Mouse (Mus musculus) forebrain, embryonic 14.5 days (tissue): Measurements from ENCODE around the gene 2310057M21Rik. TPM values are rescaled to one million over a fixed set of nuclear protein-coding genes. Genes with fewer than 3 reads are reported as not detected.

ENCODE experiments used
- ATAC-seq: fragments of 200-750 bp; cut with Nextera tagmentation; 2 replicates; pipeline ENCODE4 v1.8.0; 2017; ENCODE audit warnings: mild to moderate bottlenecking, moderate library complexity
- DNase-seq: peaks from one replicate; pipeline ENCODE4 v3.0.0-alpha.2; 2015; ENCODE audit warnings: low spot score
- H3K27ac ChIP-seq: fragments of 300-500 bp; sonication (generic); 2 replicates; pipeline ENCODE4 v1.5.1; 2014; ENCODE audit warnings: low read depth, mild to moderate bottlenecking, control low read depth, low read length, moderate library complexity
- H3K27me3 ChIP-seq: fragments of 300-500 bp; sonication (generic); replicated peaks from 2 replicates; pipeline ENCODE4 v1.6.1; 2014; ENCODE audit warnings: low read length, control low read depth, mixed read lengths; ENCODE audit not compliant: control insufficient read depth, insufficient read depth
- H3K36me3 ChIP-seq: fragments of 300-500 bp; sonication (generic); 2 replicates; pipeline ENCODE4 v1.6.1; 2014; ENCODE audit warnings: low read length, control low read depth; ENCODE audit not compliant: control insufficient read depth, insufficient read depth
- H3K4me1 ChIP-seq: fragments of 300-500 bp; sonication (generic); 2 replicates; pipeline ENCODE4 v1.6.1; 2014; ENCODE audit warnings: antibody characterized with exemption, low read length, control low read depth; ENCODE audit not compliant: control insufficient read depth, insufficient read depth
- H3K4me2 ChIP-seq: fragments of 300-500 bp; sonication (generic); 2 replicates; pipeline ENCODE4 v1.6.1; 2014; ENCODE audit warnings: mild to moderate bottlenecking, control low read depth, low read length
- H3K4me3 ChIP-seq: fragments of 300-500 bp; sonication (generic); 2 replicates; pipeline ENCODE4 v1.5.1; 2014; ENCODE audit warnings: low read depth, low read length, control low read depth
- H3K9ac ChIP-seq: fragments of 300-500 bp; sonication (generic); 2 replicates; pipeline ENCODE4 v1.6.1; 2014; ENCODE audit warnings: mild to moderate bottlenecking, low read length, control low read depth, moderate library complexity
- H3K9me3 ChIP-seq: fragments of 300-500 bp; sonication (generic); replicated peaks from 2 replicates; pipeline ENCODE4 v1.6.1; 2016; ENCODE audit warnings: low read length, control low read depth, mixed read lengths; ENCODE audit not compliant: control insufficient read depth
- WGBS: fragments of 180-500 bp; shearing (Covaris S2); extraction: QIAGEN DNeasy Blood & Tissue Kit; methylation state at CpG from one replicate; pipeline ENCODE4 v1.1.7; 2014; 5-methylcytosine and 5-hydroxymethylcytosine counted together
- polyA plus RNA-seq: library from polyadenylated mRNA; unstranded; fragments of >200 nt; fragmentation: Nextera tagmentation; extraction: Ambion mirVana; gene quantifications from 2 replicates; pipeline ENCODE4 v1.2.1, GENCODE M21; 2014

2310057M21Rik gene
- polyA plus RNA-seq, 1 experiment from 2014 or later: 25.1 TPM

DNA sequence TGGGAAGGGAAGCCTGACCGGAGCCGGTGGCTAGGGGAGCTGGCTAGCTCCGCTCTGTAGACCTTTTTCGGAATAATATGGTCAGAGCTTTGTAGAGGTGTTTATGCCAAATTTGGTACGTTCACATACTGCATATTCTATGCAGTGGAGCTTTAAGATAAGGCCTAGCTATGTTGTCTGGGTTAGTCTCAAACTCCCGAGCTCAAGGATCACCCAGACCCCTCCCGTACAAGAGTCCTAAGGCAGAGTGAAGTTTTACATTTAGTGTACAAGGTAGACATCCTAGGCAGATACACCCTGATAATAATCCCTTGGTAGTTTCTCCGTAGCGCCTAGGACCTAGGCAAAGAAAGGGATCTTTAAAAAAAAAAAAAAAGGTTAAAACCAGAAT lies 8.9 kb upstream of the 2310057M21Rik start:
- ATAC-seq (no peak), DNase-seq (no peak)
- H3K4me3 ChIP-seq: peak overlapping the region; percentile 69
- H3K9ac ChIP-seq: peak overlapping the region; percentile 93
- H3K9me3 ChIP-seq: no peaks in the 10 kb centered on the region
- H3K27ac ChIP-seq: peak overlapping the region; percentile 82; the same call in 1 of the 2 replicates
- peaks cover 6% of the 10 kb centered on the region; the same call in 1 of the 2 replicates for H3K4me1 ChIP-seq
- no peaks in the 10 kb centered on the region for H3K27me3 ChIP-seq
- no peaks in the 10 kb centered on the region for H3K36me3 ChIP-seq
- WGBS: 12% methylated on average over 9 of the region's 9 CpGs
- peak overlapping the region; percentile 75 for H3K4me2 ChIP-seq

DNA sequence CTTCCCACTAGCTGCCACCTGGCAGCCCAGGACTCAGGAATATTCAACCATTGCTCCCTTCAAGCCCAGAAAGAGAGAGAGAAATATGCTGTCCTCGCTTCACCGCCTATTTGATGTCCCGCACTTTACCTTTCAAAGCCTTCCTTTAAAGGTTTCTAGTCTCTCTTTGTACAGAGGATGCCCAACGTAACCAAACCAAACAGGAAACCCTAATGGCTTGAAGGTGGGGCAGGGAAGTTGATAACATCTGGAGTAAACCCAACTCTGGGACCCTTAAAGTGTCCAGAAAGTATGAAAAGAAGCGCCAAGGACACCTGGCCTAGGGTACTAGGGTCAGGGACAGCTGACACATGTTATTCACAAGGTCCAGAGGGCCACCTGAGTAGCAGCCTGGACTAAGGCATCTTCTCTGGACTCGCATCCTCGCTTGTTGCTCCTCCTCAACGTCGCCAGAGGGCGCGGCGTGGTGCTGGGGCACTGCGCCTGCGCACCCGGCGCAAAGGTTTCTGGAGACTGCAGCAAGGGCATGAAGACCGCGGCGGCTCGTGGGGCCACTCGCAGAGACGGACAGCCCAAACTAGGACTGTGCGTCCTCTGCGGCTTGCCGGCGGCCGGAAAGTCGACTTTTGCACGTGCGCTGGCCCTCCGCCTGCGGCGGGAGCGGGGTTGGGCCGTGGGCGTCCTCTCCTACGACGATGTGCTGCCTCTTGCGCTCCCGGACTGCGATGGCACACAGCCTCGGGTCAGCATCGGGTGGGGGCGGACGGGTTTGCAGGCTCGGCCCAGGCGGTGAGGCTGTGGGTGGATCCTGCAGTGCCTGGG lies 8.3 kb upstream of the 2310057M21Rik start, which contains the start of gene Pstk:
Gene Pstk, plus strand, starts transcription at position 494 of the 822 bp plus-strand sequence.
- H3K4me1 ChIP-seq: peaks cover 6% of the 10 kb centered on the region; the same call in 1 of the 2 replicates
- DNase-seq (peak; percentile 91), ATAC-seq (peak; percentile 96)
- H3K9me3 ChIP-seq: no peaks in the 10 kb centered on the region
- peak within 1 kb of the TSS; percentile 69 for H3K4me3 ChIP-seq
- H3K36me3 ChIP-seq: no peaks in the 10 kb centered on the region
- peak within 1 kb of the TSS; percentile 93 for H3K9ac ChIP-seq
- H3K4me2 ChIP-seq: peak within 1 kb of the TSS; percentile 75
- 5% methylated on average over 47 of the region's 47 CpGs for WGBS
- H3K27me3 ChIP-seq: no peaks in the 10 kb centered on the region
- peak within 1 kb of the TSS; percentile 82 for H3K27ac ChIP-seq

DNA sequence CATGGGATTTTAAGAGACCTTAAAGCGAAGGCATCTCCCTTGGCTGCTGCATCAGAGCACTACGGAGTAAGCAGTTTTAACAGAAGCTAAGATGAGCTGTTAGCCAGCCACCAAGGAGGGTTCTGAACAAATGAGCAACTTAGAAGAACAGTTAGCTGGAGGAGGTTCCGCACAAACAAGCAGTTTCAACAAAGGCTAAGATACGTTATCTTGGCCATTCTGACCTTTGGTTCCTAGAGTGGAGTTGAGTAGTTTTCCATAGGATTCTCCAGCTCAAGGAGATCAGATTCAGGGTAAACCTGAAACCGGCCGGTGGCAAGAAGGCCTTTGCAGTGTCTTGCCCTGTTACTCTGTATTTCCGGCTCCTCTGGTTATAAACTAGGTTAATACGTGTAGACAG lies 1.6 kb upstream of the 2310057M21Rik start:
- no peak for ATAC-seq
- Histone ChIP-seq H3K36me3 (peaks cover 5% of the 10 kb centered on the region; the same call in 1 of the 2 replicates), H3K4me1 (peaks cover 4% of the 10 kb centered on the region), H3K9ac (no peak overlapping the region), H3K4me3 (no peak overlapping the region), H3K4me2 (no peak overlapping the region), H3K27me3 (no peaks in the 10 kb centered on the region), H3K9me3 (no peaks in the 10 kb centered on the region), H3K27ac (no peak overlapping the region)
- WGBS: 95% methylated on average over 8 of the region's 8 CpGs
- no peak for DNase-seq

DNA sequence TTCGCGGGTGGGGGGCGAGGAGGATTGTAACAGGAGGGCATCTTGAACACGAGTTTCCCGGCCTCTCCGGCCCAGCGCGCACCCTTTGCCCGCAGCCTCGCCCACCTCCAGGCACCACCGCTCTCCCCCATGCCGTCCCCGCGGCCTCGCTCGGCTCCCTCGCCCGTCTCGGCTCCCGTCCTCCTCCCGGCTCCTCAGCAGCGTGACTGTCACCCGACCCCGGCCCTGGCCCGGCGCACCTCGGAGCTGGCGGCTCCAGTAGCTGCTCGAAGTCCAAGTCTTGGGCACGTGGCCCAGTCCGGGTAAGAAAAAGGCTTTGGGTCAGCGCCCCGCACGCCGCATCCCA lies 317 bp downstream of the 2310057M21Rik start:
- ATAC-seq (peak; percentile 84), DNase-seq (no peak)
- Histone ChIP-seq H3K36me3 (peaks cover 22% of the 10 kb centered on the region), H3K4me3 (peak overlapping the region; percentile 84), H3K9me3 (no peaks in the 10 kb centered on the region), H3K27ac (peak overlapping the region; percentile 79), H3K9ac (peak overlapping the region; percentile 88), H3K27me3 (no peaks in the 10 kb centered on the region), H3K4me2 (peak overlapping the region; percentile 89), H3K4me1 (peaks cover 4% of the 10 kb centered on the region)
- under 1% methylated on average over 35 of the region's 35 CpGs for WGBS

DNA sequence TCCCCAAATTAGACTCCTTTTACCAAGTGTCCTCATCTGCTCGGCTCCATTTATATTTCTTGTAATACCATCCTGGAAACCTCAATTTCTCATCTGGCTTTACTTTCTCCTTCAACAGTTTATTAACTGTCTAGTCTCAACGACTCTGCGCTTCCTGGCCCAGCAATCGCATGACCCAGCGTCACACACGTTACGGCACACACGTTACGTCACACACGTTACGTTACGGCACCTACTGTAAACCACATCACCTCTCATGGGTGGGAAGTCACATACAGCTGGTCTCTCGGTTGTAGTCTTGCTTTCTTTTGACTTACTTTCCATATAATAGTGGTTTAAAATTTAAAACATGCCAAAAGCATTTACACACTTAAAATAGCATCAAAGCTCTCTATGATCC lies 6.5 kb downstream of the 2310057M21Rik start:
- H3K36me3 ChIP-seq: peaks cover 58% of the 10 kb centered on the region
- DNase-seq: no peak

DNA sequence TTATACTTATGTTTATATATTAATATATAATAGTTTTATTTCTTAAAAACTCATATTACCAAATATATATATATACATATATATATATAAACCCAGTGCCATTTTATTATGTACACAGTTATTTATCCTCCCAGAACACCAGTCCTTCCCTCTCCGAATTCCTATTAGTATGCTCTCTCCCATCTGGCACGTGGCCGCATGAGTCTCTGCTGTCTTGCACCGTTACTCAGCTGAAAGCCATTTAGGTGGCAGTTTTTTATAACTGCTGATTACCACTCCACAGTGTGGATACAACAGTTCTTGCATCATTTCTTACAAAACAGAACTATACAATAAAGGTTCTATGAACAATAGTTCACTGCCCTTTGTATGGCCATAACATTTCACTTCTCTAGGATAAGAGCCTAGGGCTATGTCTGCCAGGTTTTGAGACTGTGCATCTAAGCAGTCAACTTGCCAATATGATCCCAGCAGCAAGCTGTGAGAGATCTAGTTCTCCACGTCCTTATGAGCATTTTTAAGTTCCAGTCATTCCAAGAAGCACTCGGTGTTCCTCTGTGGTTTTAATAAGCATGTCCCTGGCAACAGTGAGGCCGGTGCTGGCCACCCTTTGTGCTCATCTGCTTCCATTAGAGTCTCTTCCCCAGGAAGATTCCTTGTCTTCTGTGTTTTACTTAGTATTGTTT lies 16.6 kb downstream of the 2310057M21Rik start:
- peak; percentile 52 for DNase-seq
- H3K9me3 ChIP-seq: no peaks in the 10 kb centered on the region
- no peak overlapping the region for H3K9ac ChIP-seq
- H3K4me2 ChIP-seq: no peak overlapping the region
- H3K27me3 ChIP-seq: no peaks in the 10 kb centered on the region
- H3K4me3 ChIP-seq: no peak overlapping the region
- no peak overlapping the region for H3K27ac ChIP-seq
- peaks cover 55% of the 10 kb centered on the region for H3K36me3 ChIP-seq
- 75% methylated on average over 7 of the region's 7 CpGs for WGBS
- no peaks in the 10 kb centered on the region for H3K4me1 ChIP-seq
- peak; percentile 34; the same call in 1 of the 2 replicates for ATAC-seq

More for the DNA sequence above, 6.5 kb downstream of the 2310057M21Rik start:
- H3K27me3 ChIP-seq: no peaks in the 10 kb centered on the region
- WGBS: 97% methylated on average over 13 of the region's 13 CpGs
- H3K4me3 ChIP-seq: no peak overlapping the region
- no peaks in the 10 kb centered on the region for H3K4me1 ChIP-seq
- no peaks in the 10 kb centered on the region for H3K9me3 ChIP-seq
- ATAC-seq: no peak
- H3K27ac ChIP-seq: no peak overlapping the region
- no peak overlapping the region for H3K4me2 ChIP-seq
- H3K9ac ChIP-seq: no peak overlapping the region

DNA sequence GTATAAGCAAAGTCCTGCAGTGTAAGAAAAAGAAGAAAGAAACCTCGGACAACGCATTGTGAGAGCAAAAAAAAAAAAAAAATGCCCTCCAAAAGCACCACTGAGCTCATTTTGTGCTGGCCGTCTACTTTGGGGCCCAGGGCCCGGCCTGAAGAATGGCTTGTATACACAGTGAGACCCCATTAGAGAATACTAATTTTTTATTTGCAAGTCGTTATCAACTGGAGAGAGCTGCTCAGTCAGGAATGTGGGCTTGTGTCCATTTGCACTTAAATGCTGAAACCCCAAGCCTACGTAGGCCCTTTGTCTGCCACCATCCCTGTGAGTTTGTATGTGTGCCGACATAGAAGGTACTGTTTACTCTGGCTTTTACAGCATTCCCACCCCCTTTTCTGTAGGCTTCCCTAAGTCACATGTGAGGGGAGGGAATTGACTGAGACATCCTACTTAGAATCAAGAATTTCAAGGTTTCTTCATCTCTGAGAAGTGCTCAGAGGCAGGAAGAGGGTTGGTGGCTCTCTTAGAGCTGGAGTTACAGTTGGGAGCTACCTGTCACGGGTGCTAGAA lies 25.0 kb downstream of the 2310057M21Rik start:
- Histone ChIP-seq H3K27ac (no peak overlapping the region), H3K4me2 (no peak overlapping the region)

DNA sequence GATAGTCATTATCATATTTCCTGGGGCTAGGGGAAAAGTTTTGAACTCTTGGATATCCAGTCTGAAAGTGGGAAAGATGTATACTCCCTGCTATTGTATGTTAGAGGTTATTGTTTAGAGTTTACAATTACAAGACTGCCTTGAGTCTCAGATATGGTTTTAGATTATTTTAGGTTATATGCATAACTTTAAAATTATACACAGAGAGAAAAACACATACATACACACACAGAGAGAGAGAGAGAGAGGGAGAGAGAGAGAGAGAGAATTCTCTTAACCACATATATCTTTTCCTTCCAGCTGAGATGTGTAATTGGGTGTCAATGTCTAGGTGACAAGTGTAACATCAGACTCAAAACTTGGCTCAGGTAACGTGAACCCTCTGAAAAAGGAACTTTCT lies 29.0 kb downstream of the 2310057M21Rik start, which contains the start of gene Fam24a:
Gene Fam24a, plus strand, starts transcription at position 301 of the 400 bp plus-strand sequence.
- ATAC-seq (no peak), DNase-seq (no peak)
- Histone ChIP-seq H3K9ac (no peak within 1 kb of the TSS), H3K4me2 (no peak within 1 kb of the TSS), H3K27ac (no peak within 1 kb of the TSS), H3K9me3 (no peaks in the 10 kb centered on the region), H3K27me3 (no peaks in the 10 kb centered on the region), H3K4me3 (no peak within 1 kb of the TSS), H3K4me1 (peaks cover 6% of the 10 kb centered on the region; the same call in 1 of the 2 replicates), H3K36me3 (no peaks in the 10 kb centered on the region)
- 49% methylated on average over 1 of the region's 1 CpGs for WGBS

More for the DNA sequence above, 25.0 kb downstream of the 2310057M21Rik start:
- H3K4me1 ChIP-seq: peaks cover 6% of the 10 kb centered on the region; the same call in 1 of the 2 replicates
- H3K9ac ChIP-seq: no peak overlapping the region
- H3K27me3 ChIP-seq: no peaks in the 10 kb centered on the region
- 22% methylated on average over 8 of the region's 8 CpGs for WGBS
- peaks cover 22% of the 10 kb centered on the region; the same call in 1 of the 2 replicates for H3K36me3 ChIP-seq
- H3K9me3 ChIP-seq: no peaks in the 10 kb centered on the region
- peak; percentile 55; the same call in 1 of the 2 replicates for ATAC-seq
- DNase-seq: peak; percentile 41
- no peak overlapping the region for H3K4me3 ChIP-seq
